Mouse (Mus musculus) spleen, adult 18-20 months (tissue): ENCODE data around the gene Crybg1.
A peak's percentile ranks its signal among the peaks of the same experiment; 100 is the strongest.
"Not testable (repeated sequence)": the region's sequence is repeated elsewhere in the genome, so short reads cannot be mapped to it uniquely, and the experiment has no call there.

Experiments used
- DNase-seq, 2 experiments: peaks; one replicate each; pipeline ENCODE4 v3.0.0; 2022; ENCODE audit warnings: mixed read lengths in 2 of 2

The Crybg1 gene

DNA sequence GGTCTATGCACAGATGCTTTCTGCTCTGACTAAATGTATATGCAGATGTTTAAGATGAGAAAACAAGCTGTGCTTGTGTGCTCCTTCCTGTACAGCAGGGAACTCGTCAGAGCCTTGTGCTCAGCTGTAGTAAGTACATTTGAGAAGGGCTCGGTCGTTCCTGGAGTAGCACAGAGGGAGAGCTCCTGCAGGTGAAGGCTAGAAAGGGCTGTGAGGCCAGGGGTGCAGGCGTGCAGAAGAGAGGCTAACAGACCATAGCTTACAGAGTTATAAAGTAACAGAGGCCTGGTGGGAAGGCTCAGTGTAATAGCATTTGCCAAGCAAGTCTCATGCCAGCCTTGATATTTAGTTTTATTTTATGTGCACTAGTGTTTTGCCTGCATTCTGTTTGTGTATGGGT lies 203.2 kb downstream of the Crybg1 start:
- DNase-seq, result no peak

DNA sequence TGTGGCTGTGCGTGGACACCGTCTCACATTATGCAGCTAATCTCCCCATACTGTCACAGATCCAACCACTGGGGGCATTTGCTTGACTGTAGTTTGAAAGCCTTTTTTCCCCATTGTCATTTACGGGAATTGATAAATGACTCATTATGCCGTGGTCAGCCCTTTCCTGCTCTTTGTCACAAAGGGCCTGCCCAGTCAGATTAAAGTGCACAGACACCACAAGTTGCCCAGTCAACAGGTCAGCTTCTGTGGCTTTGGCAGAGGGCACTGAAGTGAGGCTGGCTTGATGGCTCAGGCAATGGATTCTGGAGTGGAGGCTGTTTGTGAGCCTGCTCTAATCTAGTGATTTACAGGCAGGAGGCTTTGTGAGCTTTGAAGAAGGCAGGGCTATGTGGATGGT lies 204.9 kb downstream of the Crybg1 start:
- no peak for DNase-seq

GRCm38 (mm10) chr10:43939136-43939662 lies 209.5 kb downstream of the Crybg1 start:
- DNase-seq, result no peak

- DNase-seq, result no peak
These were observed 220.1 kb downstream of the Crybg1 start for GRCm38 (mm10) chr10:43928596-43928995.

DNA sequence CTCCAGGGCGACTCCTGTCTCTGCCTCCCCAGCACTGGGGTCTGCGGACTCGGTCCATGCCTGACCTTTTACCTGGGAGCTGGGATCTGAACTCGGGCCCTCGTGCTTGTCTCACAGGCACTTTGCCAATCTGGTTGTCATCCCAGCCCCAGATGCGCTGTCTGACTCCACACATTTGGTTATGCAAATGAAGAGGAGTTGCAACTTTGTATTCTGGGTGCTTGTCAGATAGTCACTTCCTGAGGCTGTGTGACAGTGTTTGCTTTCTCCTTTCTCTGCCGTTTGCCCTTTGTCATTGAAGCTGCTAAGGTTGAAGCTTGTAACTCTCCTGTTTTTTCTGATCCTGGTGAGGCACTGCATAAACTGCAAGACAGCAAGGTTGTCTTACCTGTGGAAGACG lies 220.9 kb downstream of the Crybg1 start:
- no peak for DNase-seq

GRCm38 (mm10) chr10:43925776-43926175 lies 222.9 kb downstream of the Crybg1 start:
- not testable (repeated sequence) for DNase-seq

GRCm38 (mm10) chr10:43923096-43923495 lies 225.6 kb downstream of the Crybg1 start:
- no peak for DNase-seq

GRCm38 (mm10) chr10:43918696-43919608 lies 229.7 kb downstream of the Crybg1 start:
- peak; percentile 74 to 92 for DNase-seq

GRCm38 (mm10) chr10:43916737-43917136 lies 231.9 kb downstream of the Crybg1 start:
- DNase-seq, result no peak

GRCm38 (mm10) chr10:43916181-43916580 lies 232.5 kb downstream of the Crybg1 start:
- DNase-seq, result no peak

DNA sequence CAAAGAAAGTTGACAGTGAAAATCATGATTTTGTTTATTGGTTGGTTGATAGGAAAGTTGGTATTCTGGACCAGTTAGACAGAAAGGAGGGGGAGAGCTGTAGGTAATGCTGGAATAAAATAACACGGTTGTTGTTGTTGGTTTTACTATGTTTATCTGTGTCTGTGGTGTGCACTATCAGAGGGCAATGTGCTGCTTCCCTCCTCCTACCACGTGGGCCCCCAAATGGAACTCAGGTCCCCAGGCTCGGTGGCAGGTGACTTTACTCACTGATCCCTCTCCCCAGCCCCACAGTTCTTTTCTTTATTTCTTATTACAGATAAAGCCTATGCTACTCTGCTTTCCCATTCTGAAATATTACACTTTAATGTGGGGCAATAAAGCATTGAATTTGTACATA lies 236.4 kb downstream of the Crybg1 start:
- DNase-seq, result no peak

GRCm38 (mm10) chr10:43910873-43911142 lies 237.8 kb downstream of the Crybg1 start:
- no peak for DNase-seq

DNA sequence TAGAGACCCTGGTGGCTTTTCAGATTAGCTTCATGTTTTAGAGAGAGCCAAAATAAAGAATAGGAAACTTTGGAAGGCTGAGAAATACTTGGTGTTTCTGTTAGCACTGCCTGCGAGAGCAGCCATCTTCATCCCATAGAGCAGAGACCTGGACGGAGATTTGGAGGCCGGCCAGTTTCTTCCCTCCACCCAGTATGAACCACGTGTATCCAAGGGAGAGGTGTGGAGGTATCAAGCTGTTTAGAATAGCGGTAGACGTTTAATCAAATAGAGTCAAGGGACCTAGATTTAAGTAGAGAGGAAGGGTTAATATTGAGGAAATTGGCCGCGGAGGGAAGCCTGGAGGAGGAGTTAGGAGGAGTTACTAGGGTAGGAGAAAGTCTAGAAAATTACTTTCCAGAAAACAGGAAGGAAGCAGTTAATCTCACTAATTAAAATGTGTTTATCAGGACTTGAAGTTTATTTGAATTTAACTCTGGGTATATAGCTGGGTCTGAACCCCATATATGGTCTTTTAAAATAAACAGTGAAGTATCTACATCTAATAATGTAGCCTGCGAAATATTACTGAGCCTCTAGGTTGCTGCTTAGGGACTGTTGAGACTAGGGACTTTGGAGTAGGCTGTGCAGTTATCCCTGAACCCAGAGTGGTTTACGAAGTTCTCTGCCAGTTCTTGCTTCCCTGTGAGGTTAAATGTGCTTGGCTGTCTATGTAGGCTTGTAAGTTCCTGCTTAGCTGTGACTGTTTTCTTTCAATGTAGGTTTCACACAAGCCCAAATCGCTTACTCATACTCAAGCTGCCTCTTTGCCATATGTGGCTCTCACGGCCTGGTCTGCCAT lies 238.4 kb downstream of the Crybg1 start:
- DNase-seq, result no peak

DNA sequence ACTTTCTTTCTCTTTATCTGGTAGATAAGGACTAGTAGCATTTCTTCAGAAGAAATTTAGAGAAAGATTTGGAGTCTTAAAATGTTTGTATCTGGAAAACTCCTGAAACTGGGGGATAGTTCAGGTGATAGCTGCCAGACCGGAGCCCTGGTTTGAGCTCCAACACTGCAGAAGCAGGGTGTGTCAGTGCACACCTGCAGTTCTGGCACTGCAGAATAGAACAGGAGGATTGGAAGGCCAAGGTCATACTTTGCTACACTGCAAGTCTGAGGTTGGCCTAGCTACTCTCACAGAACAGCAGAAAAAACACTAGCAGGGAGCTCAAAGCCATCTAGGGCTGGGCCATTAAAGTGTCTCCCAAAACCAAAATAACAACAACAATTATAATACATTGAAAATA lies 244.1 kb downstream of the Crybg1 start:
- DNase-seq, result no peak

DNA sequence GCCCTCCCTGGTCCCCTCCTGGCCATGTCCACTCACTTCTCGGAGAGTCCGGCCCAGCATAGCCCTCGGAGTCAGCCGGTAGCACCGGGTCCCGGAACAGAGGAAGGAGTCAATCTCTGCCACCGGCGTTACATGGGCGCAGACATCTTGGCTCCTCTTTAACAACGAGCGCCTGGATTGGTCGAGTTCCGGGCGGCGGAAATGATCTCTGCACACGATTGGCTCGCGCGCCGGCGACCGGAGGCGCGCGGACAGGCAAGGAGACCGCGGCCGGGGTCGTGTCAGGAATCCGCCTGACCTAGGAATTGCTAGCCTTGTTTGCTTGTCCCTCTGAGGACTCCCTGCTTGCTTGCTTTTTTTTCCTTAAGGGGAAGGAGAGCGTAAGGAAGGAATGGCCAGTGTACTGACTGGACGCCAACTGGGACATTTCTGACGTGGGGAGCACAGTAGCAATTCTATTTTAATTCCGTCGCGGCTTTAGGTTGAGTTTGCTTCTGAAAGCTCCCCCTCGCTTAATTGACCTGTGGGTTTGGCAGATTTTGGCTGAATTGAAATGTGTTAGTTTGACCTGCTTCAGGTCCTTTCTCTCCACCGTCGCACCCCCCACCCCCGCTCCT lies 247.0 kb downstream of the Crybg1 start, which contains the start of the genes Qrsl1 and Rtn4ip1:
TSS of gene Qrsl1 (minus strand) at position 168 of the 617 bp plus-strand sequence.
TSS of gene Rtn4ip1 (plus strand) at position 230 of the 617 bp plus-strand sequence.
- peak; percentile 85 to 90 for DNase-seq

DNA sequence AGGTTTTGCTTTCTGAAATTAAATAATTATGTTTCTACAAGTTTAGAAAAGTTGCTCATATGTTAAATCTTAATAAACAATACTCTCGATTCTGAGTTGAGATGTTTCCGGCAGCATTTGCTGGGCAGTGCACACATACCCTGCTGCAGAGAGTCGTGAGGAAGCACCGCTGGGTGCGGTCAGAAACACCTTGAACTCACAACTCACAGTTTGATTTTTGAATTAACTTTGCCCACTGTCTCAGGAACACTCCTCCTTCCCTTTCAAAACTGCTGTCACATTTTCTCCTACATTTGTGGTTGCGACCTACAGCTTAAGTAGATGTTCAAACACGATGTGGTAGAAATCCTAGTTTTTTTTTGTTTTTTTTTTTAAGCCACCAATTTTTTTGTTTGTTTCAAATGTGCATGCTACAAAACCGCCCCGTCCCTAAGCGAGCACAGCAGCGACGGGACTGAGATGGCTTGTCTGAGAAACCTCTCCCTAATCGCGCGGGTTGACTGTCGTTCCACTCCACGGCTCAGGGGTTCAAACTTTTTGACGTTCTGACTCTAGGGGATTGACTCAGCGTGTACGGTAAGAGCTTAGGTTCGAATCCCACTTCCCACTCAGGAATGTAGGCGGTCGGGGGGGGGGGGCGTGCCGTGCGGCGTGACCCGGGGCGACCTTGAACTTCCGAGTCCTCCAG lies 247.6 kb downstream of the Crybg1 start:
- no peak for DNase-seq
